Mouse (Mus musculus) thymus, adult 18-20 months (tissue): ENCODE results near the gene Lyrm9.

Experiments used
- DNase-seq, 2 experiments: peaks; one replicate each; pipeline ENCODE4 v3.0.0; 2022; ENCODE audit warnings: mixed read lengths in 2 of 2

Gene Lyrm9

GRCm38 (mm10) chr11:78826442-78827013, at the start of gene Lyrm9:
Gene Lyrm9, plus strand, starts transcription at chr11:78826584.
- DNase-seq: peak; percentile 91 to 92

- DNase-seq: no peak
These were observed 48.3 kb upstream of the Lyrm9 start for GRCm38 (mm10) chr11:78777851-78778680.

DNA sequence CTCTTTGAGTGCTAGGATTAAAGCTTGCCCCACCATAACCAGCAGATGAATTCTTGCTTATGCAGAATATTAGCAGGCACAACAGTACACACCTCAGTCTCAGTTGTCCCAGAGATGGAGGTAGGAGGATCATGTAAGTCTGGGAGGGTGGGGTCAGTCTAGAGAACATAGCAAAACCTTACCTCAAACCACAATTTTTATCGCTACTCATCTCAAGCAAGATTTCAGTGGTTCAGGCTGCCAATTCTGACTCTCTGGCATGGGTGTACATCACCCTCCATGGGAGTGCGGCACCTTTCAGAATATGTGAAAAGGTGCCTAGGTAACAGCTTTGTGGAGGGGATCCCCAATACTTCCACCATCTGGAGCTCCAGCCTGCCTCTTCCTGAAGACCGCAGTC, 46.4 kb upstream of the Lyrm9 start:
- no peak for DNase-seq

- DNase-seq: no peak
These were observed 45.8 kb upstream of the Lyrm9 start for GRCm38 (mm10) chr11:78780571-78780970.

DNA sequence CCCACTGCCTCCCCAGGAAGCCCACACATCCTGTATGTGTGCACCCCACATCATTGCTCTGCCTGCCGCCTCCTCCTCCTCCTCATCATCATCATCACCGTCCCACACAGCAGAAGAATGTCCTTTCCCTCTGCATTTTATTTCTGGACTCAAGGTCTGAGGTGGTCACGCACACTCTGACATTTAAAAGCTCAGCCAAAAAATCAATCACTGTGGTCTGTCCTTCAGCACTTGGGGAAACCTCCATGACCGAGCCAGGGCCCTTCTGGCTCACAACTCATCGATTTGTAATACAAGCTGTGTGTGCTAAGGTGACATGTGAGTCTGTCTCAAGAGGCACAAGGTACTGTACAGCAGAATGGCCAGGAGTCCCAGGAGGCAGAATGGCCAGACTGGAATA, 44.1 kb upstream of the Lyrm9 start:
- no peak for DNase-seq

- DNase-seq: no peak
These were observed 43.5 kb upstream of the Lyrm9 start for GRCm38 (mm10) chr11:78782791-78783347.

DNA sequence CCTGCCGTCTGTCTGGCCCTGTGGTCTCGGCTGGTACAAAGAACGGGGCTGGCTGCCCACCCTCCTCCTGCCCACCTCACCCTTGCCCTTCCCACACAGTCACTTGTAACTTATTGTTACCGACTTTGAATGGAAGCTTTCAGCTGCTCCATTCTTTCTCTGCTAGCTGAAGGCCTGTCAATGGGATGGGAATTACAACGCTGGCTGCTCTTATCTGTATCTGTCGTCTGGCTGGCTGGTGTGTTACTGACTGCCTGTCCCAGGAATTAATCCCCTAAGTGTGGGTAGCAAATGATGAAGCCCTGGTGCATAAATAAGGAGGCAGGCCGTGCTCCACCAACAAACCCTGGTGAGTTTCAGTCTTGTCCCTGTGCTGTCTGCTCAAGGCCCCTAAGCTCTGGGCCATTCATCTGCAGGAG, 40.4 kb upstream of the Lyrm9 start:
- DNase-seq: no peak

DNA sequence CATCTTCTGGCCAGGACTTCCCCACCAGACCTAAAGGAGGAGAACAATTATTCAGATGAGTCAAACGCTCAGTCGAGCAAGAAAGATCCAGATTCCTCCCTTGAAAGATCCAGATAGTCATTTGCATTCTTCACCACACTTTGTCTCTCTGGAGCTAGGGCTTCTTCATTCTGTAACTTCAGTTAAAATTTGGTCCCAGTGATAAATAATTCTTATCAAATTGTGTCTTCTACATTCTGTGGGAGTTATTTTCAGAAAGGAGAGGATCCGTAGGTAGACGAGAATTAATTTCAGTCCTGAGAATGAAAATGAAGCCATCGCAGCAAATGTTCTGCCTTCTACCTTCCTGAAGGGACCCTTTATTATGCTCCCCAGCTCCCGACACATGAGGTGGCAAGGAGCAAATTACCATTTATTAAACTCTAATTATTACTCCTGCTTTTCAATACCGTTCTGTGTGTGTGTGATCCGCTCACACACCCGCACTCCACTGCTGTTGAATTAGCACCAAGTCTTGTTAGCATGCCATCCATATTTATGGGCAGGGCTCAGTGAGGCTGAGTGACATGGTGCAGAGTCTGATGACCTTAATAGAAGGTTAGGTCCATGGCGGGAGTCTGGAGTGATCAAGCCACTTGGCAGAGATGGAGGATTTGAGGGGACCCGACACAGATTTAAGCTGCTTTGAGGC, 36.9 kb upstream of the Lyrm9 start:
- DNase-seq: no peak

DNA sequence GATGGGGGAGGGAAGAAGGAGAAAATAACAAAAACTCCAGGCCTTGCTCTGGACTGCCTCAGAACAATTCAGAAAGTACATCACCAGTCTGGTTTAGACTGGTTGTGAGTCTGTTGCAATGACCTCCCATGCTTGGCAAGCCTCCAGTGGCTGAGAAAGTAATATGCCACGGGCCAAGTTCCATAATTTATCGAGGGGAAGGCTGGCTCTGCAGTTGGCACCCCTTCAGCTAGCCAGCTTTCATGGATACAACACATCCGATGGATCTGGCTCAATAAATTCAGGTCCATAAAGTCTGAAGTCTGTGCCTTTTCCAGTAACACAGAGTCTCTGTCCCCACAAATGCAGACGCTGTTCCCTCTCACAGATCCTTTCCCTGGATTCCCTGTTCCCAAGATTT, 34.8 kb upstream of the Lyrm9 start:
- DNase-seq: no peak

- no peak for DNase-seq
These were observed 34.3 kb upstream of the Lyrm9 start for GRCm38 (mm10) chr11:78792055-78792454.

- peak in 1 of 2 experiments; percentile 25 for DNase-seq
These were observed 33.9 kb upstream of the Lyrm9 start for GRCm38 (mm10) chr11:78792465-78792864.

DNA sequence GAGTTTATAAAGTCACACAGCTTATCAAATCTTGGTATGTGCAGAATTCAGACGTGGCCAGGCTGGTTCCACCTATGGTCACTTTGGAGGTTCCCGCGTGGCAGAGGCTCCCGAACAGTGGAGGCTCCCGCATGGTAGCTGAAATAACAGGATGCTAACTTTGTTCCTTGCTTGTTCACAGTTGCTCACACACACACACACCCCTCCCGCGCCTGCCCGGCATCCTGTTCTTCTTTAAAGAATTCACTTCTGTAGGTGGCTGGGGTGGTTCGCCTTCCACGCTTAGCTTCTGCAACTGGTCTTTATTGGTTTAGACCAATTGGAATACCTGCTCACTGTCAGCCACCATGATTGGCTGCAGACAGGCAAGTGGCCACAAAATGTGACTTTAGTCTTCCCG, 33.3 kb upstream of the Lyrm9 start:
- DNase-seq: peak; percentile 20 to 28

GRCm38 (mm10) chr11:78796072-78796729, 30.2 kb upstream of the Lyrm9 start:
- no peak for DNase-seq

GRCm38 (mm10) chr11:78801094-78801493, 25.3 kb upstream of the Lyrm9 start:
- no peak for DNase-seq

GRCm38 (mm10) chr11:78803587-78804316, 22.6 kb upstream of the Lyrm9 start:
- no peak for DNase-seq

- no peak for DNase-seq
These were observed 21.8 kb upstream of the Lyrm9 start for GRCm38 (mm10) chr11:78804551-78804950.

GRCm38 (mm10) chr11:78805198-78805597, 21.2 kb upstream of the Lyrm9 start:
- no peak for DNase-seq

GRCm38 (mm10) chr11:78805691-78806137, 20.7 kb upstream of the Lyrm9 start:
- DNase-seq: no peak

DNA sequence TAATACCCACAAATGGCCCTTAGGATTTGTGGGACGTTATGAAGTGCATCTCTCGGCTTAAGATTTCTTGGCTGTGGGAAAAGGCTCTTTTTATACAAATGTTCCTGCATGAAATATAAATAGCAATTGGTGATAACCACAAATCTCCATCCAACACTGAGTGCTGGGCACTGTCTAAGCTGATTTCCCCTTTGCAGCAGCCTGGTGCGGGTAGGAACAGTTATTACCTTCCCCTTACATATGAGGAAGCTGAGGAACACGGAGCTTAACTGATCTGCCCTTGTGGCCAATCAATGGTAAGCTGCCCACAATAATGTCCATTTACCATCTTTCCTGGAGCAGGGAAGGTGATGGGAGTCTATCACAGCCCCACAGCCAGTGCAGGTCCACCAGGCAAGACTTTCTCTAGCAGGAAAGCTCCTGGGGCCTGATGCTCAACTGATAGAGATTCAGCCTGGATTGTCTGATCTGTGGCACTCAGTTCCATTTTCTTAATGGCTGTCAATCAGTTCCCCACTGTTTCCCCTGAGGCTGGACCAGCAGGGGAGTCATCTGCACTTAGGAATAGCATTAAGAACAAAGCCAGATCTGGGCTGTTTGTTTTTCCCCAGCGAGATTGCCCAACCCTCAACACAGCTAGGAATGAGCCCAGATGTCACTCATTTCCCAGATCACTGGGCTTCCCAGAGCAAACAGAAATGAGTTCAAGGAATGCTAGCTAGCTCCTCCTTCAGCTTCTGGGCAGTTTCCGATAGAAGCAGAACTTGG, 18.9 kb upstream of the Lyrm9 start:
- DNase-seq: no peak

GRCm38 (mm10) chr11:78809398-78809797, 17.0 kb upstream of the Lyrm9 start:
- no peak for DNase-seq

DNA sequence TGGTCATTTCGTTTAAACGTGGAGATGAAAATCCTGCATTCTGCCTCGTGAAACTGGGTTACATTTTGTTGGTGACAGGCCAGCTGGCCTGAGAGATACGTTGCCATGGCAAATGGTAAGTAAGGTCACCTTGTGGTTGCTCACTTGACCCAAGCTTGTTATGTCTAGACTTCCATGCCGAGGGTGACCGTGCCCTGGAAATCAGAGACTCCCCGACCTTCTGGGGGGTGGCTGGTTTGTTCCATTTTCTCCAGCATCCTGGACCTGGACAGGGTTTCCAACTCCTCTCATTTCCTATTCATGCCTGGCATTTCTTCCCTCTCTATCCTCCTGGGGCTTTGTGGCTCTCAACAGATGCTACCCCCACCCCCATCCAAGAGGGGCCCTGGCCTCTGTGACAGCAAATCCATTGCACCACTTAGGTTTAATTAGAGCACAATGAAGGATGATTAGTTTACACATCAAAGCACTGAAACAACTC, 11.9 kb upstream of the Lyrm9 start:
- no peak for DNase-seq
